Mouse (Mus musculus) liver, postnatal 0 days (tissue): ENCODE measurements around the gene LTO1.

ENCODE experiments used
- CTCF ChIP-seq: sonication (generic); IDR thresholded peaks from 2 replicates; pipeline ENCODE4 v1.5.1; 2016; ENCODE audit warnings: antibody characterized with exemption, low read depth
- EP300 ChIP-seq: IDR thresholded peaks from 2 replicates; pipeline ENCODE4 v1.6.1; 2016; ENCODE audit warnings: antibody characterized with exemption, low read depth, mild to moderate bottlenecking

DNA sequence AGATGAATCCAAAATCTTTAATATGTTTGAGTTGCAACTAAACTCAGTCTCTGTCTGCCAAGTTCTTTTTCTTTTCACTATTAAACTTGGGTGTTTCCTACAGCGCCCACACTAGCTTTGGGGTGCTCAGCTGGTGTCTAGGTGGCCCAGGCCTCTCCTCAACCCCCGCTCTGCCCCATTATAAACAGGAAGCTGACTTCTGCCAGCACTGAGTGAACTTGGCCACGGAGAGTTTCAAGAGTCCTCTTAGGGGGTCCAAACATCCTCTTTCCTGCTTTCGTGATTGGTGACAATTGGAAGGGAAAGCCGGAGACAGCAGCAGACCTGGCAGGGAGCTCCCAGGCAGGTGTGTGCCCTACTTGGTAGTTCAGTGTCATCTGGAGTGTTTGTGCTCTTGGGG lies 64.9 kb downstream of the LTO1 start:
- TF ChIP-seq CTCF: no peak
- TF ChIP-seq EP300: no peak
